Mouse (Mus musculus): ENCODE measurements around the gene Uhrf1bp1. TPM values are rescaled to one million over a fixed set of nuclear protein-coding genes. Genes with fewer than 3 reads are reported as not detected.
"Not testable (repeated sequence)": the region's sequence is repeated elsewhere in the genome, so short reads cannot be mapped to it uniquely, and the experiment has no call there.

Uhrf1bp1 gene
- polyA plus RNA-seq, 1 experiment, result 11.2 TPM

GRCm38 (mm10) chr17:27825984-27826905, 30.0 kb upstream of the Uhrf1bp1 start:
- Histone ChIP-seq H3K4me3 (ENCODE audit: insufficient read depth, low read depth, low read length) (peak overlapping the region; percentile 56), H3K4me1 (ENCODE audit: control insufficient read depth, insufficient read depth, insufficient read length, low read length) (peaks cover 8% of the 10 kb centered on the region; the same call in 1 of the 2 replicates), H3K27ac (replicated peaks; ENCODE audit: low read depth, low read length) (peak overlapping the region; percentile 73)

- peak overlapping the region; percentile 56 for H3K4me3 ChIP-seq (ENCODE audit: insufficient read depth, low read depth, low read length)
- peaks cover 5% of the 10 kb centered on the region; the same call in 1 of the 2 replicates for H3K4me1 ChIP-seq (ENCODE audit: control insufficient read depth, insufficient read depth, insufficient read length, low read length)
- H3K27ac ChIP-seq (replicated peaks; ENCODE audit: low read depth, low read length), result no peak overlapping the region; the same call in 1 of the 2 replicates
These were observed 29.3 kb upstream of the Uhrf1bp1 start for GRCm38 (mm10) chr17:27826908-27827383.

GRCm38 (mm10) chr17:27827511-27827910, 28.7 kb upstream of the Uhrf1bp1 start:
- Histone ChIP-seq H3K4me3 (ENCODE audit: insufficient read depth, low read depth, low read length) (no peak overlapping the region), H3K27ac (replicated peaks; ENCODE audit: low read depth, low read length) (no peak overlapping the region), H3K4me1 (ENCODE audit: control insufficient read depth, insufficient read depth, insufficient read length, low read length) (peaks cover 5% of the 10 kb centered on the region; the same call in 1 of the 2 replicates)

GRCm38 (mm10) chr17:27830411-27830810, 25.8 kb upstream of the Uhrf1bp1 start:
- H3K4me1 ChIP-seq (ENCODE audit: control insufficient read depth, insufficient read depth, insufficient read length, low read length), result peaks cover 5% of the 10 kb centered on the region; the same call in 1 of the 2 replicates
- H3K4me3 ChIP-seq (ENCODE audit: insufficient read depth, low read depth, low read length), result no peak overlapping the region
- H3K27ac ChIP-seq (replicated peaks; ENCODE audit: low read depth, low read length), result no peak overlapping the region

GRCm38 (mm10) chr17:27837850-27838249, 18.4 kb upstream of the Uhrf1bp1 start, which contains the start of gene Snrpc:
Gene Snrpc, plus strand, starts transcription at chr17:27838150.
- not testable (repeated sequence) for H3K4me1 ChIP-seq (ENCODE audit: control insufficient read depth, insufficient read depth, insufficient read length, low read length); H3K4me3 ChIP-seq (ENCODE audit: insufficient read depth, low read depth, low read length); H3K27ac ChIP-seq (replicated peaks; ENCODE audit: low read depth, low read length)

- H3K4me1 ChIP-seq (ENCODE audit: control insufficient read depth, insufficient read depth, insufficient read length, low read length), result no peaks in the 10 kb centered on the region
- H3K27ac ChIP-seq (replicated peaks; ENCODE audit: low read depth, low read length), result peak overlapping the region; percentile 64
- H3K4me3 ChIP-seq (ENCODE audit: insufficient read depth, low read depth, low read length), result peak overlapping the region; percentile 79
These were observed 16.6 kb upstream of the Uhrf1bp1 start for GRCm38 (mm10) chr17:27839469-27840252.

- no peaks in the 10 kb centered on the region; the same call in 1 of the 2 replicates for H3K4me1 ChIP-seq (ENCODE audit: control insufficient read depth, insufficient read depth, insufficient read length, low read length)
These were observed 7.9 kb upstream of the Uhrf1bp1 start for GRCm38 (mm10) chr17:27848351-27848750.

GRCm38 (mm10) chr17:27851076-27851475, 5.2 kb upstream of the Uhrf1bp1 start:
- peak overlapping the region; percentile 18; the same call in 1 of the 2 replicates for H3K4me3 ChIP-seq (ENCODE audit: insufficient read depth, low read depth, low read length)
- H3K27ac ChIP-seq (replicated peaks; ENCODE audit: low read depth, low read length), result peak overlapping the region; percentile 91

More at GRCm38 (mm10) chr17:27848351-27848750, 7.9 kb upstream of the Uhrf1bp1 start:
- no peak overlapping the region for H3K27ac ChIP-seq (replicated peaks; ENCODE audit: low read depth, low read length)
- H3K4me3 ChIP-seq (ENCODE audit: insufficient read depth, low read depth, low read length), result no peak overlapping the region

GRCm38 (mm10) chr17:27856798-27857648, 782 bp downstream of the Uhrf1bp1 start:
- H3K4me3 ChIP-seq (ENCODE audit: insufficient read depth, low read depth, low read length), result peak overlapping the region; percentile 96
- H3K4me1 ChIP-seq (ENCODE audit: control insufficient read depth, insufficient read depth, insufficient read length, low read length), result peaks cover 5% of the 10 kb centered on the region
- H3K27ac ChIP-seq (replicated peaks; ENCODE audit: low read depth, low read length), result peak overlapping the region; percentile 65

More at GRCm38 (mm10) chr17:27851076-27851475, 5.2 kb upstream of the Uhrf1bp1 start:
- H3K4me1 ChIP-seq (ENCODE audit: control insufficient read depth, insufficient read depth, insufficient read length, low read length), result no peaks in the 10 kb centered on the region; the same call in 1 of the 2 replicates

- H3K27ac ChIP-seq (replicated peaks; ENCODE audit: low read depth, low read length), result peak overlapping the region; percentile 85
- H3K4me3 ChIP-seq (ENCODE audit: insufficient read depth, low read depth, low read length), result peak overlapping the region; percentile 96
- peaks cover 5% of the 10 kb centered on the region; the same call in 1 of the 2 replicates for H3K4me1 ChIP-seq (ENCODE audit: control insufficient read depth, insufficient read depth, insufficient read length, low read length)
These were observed 1.6 kb downstream of the Uhrf1bp1 start for GRCm38 (mm10) chr17:27857649-27858475.

GRCm38 (mm10) chr17:27859131-27859530, 2.9 kb downstream of the Uhrf1bp1 start:
- Histone ChIP-seq H3K4me1 (ENCODE audit: control insufficient read depth, insufficient read depth, insufficient read length, low read length) (peaks cover 5% of the 10 kb centered on the region; the same call in 1 of the 2 replicates), H3K27ac (replicated peaks; ENCODE audit: low read depth, low read length) (0 out of 2 replicates have a peak overlapping the region, but pooled peaks have one; percentile 85), H3K4me3 (ENCODE audit: insufficient read depth, low read depth, low read length) (0 out of 2 replicates have a peak overlapping the region, but pooled peaks have one; percentile 16)

- no peak overlapping the region for H3K27ac ChIP-seq (replicated peaks; ENCODE audit: low read depth, low read length)
- H3K4me3 ChIP-seq (ENCODE audit: insufficient read depth, low read depth, low read length), result no peak overlapping the region
- no peaks in the 10 kb centered on the region for H3K4me1 ChIP-seq (ENCODE audit: control insufficient read depth, insufficient read depth, insufficient read length, low read length)
These were observed 9.2 kb downstream of the Uhrf1bp1 start for GRCm38 (mm10) chr17:27865461-27865860.

- H3K27ac ChIP-seq (replicated peaks; ENCODE audit: low read depth, low read length), result no peak overlapping the region
- H3K4me3 ChIP-seq (ENCODE audit: insufficient read depth, low read depth, low read length), result no peak overlapping the region
- H3K4me1 ChIP-seq (ENCODE audit: control insufficient read depth, insufficient read depth, insufficient read length, low read length), result no peaks in the 10 kb centered on the region
These were observed 10.5 kb downstream of the Uhrf1bp1 start for GRCm38 (mm10) chr17:27866737-27867136.

All from brown adipose tissue, adult 24 weeks (tissue).